Mouse (Mus musculus): Measurements from ENCODE around the gene Bend5.

Gene Bend5

GRCm38 (mm10) chr4:111442435-111443238, 27.8 kb downstream of the Bend5 start:
- DNase-seq = peak; percentile 15 to 17

GRCm38 (mm10) chr4:111443906-111444615, 29.3 kb downstream of the Bend5 start:
- no peak for DNase-seq

GRCm38 (mm10) chr4:111444616-111445160, 29.9 kb downstream of the Bend5 start:
- no peak for DNase-seq

GRCm38 (mm10) chr4:111447918-111448317, 33.1 kb downstream of the Bend5 start:
- no peak for DNase-seq

- DNase-seq = no peak
Observed at GRCm38 (mm10) chr4:111448586-111448985, 33.8 kb downstream of the Bend5 start.

GRCm38 (mm10) chr4:111449442-111450199, 34.8 kb downstream of the Bend5 start:
- no peak for DNase-seq

- no peak for DNase-seq
Observed at GRCm38 (mm10) chr4:111451283-111451918, 36.6 kb downstream of the Bend5 start.

- no peak for DNase-seq
Observed at GRCm38 (mm10) chr4:111452192-111452591, 37.4 kb downstream of the Bend5 start.

- no peak for DNase-seq
Observed at GRCm38 (mm10) chr4:111453275-111453674, 38.5 kb downstream of the Bend5 start.

- DNase-seq = no peak
Observed at GRCm38 (mm10) chr4:111455621-111456020, 40.8 kb downstream of the Bend5 start.

GRCm38 (mm10) chr4:111457568-111457967, 42.8 kb downstream of the Bend5 start:
- no peak for DNase-seq

GRCm38 (mm10) chr4:111467293-111467773, 52.5 kb downstream of the Bend5 start:
- no peak for DNase-seq

GRCm38 (mm10) chr4:111467796-111468195, 53.0 kb downstream of the Bend5 start:
- no peak for DNase-seq

- DNase-seq = no peak
Observed at GRCm38 (mm10) chr4:111469847-111470246, 55.0 kb downstream of the Bend5 start.

- no peak for DNase-seq
Observed at GRCm38 (mm10) chr4:111471726-111472125, 56.9 kb downstream of the Bend5 start.

GRCm38 (mm10) chr4:111472511-111472910, 57.7 kb downstream of the Bend5 start:
- no peak for DNase-seq

GRCm38 (mm10) chr4:111473014-111473413, 58.2 kb downstream of the Bend5 start:
- no peak for DNase-seq

GRCm38 (mm10) chr4:111475374-111475971, 60.7 kb downstream of the Bend5 start:
- DNase-seq = no peak

- DNase-seq = no peak
Observed at GRCm38 (mm10) chr4:111477507-111477906, 62.7 kb downstream of the Bend5 start.

GRCm38 (mm10) chr4:111483499-111483898, 68.7 kb downstream of the Bend5 start:
- no peak for DNase-seq

- peak; percentile 34 to 35 for DNase-seq
Observed at GRCm38 (mm10) chr4:111485189-111485588, 70.4 kb downstream of the Bend5 start.

GRCm38 (mm10) chr4:111486187-111486586, 71.4 kb downstream of the Bend5 start:
- no peak for DNase-seq

All from cerebellum, postnatal 14 days (tissue).